Mouse (Mus musculus) adrenal gland, adult 18-20 months (tissue): Measurements from ENCODE around the gene Pex14. TPM values are rescaled to one million over a fixed set of nuclear protein-coding genes. Genes with fewer than 3 reads are reported as not detected.

ENCODE experiments used
- DNase-seq, 2 experiments: peaks; one replicate each; pipeline ENCODE4 v3.0.0; 2021 to 2022; ENCODE audit warnings: low spot score in 2 of 2
- total RNA-seq, 2 experiments: library from RNA; stranded (reverse); gene quantifications; 1 replicate in 1 of 2; 2 replicates in 1 of 2; pipeline ENCODE4 v1.2.3; 2021

The Pex14 gene
- total RNA-seq, 2 experiments from 2014 or later = 64.7 to 66.8 TPM

DNA sequence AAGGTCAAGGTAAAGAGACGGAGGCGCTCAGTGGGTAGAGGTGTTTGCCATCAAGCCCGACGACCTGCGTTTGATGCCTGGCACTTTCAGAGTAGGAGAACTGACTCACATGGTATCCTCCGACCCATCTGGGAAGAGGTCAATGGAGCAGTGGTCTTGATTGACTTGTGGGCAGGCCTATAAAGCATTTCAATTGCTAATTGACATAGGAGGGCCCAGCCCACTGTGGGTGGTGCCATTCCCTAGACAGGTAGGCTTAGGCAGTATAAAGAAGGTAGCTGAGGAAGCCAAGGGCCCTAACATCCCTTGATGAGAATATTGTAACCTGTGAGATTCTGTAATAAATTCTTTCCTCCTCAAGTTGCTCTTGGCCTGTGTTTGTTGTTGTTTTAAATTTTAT is 98.9 kb downstream of the Pex14 start:
- no peak for DNase-seq

GRCm38 (mm10) chr4:148993948-148994347 is 105.7 kb downstream of the Pex14 start:
- DNase-seq = no peak

GRCm38 (mm10) chr4:148990038-148990437 is 109.6 kb downstream of the Pex14 start:
- no peak for DNase-seq

- no peak for DNase-seq
Measured at GRCm38 (mm10) chr4:148985541-148986476, 113.9 kb downstream of the Pex14 start.

GRCm38 (mm10) chr4:148984701-148985540 is 114.8 kb downstream of the Pex14 start:
- DNase-seq = no peak

DNA sequence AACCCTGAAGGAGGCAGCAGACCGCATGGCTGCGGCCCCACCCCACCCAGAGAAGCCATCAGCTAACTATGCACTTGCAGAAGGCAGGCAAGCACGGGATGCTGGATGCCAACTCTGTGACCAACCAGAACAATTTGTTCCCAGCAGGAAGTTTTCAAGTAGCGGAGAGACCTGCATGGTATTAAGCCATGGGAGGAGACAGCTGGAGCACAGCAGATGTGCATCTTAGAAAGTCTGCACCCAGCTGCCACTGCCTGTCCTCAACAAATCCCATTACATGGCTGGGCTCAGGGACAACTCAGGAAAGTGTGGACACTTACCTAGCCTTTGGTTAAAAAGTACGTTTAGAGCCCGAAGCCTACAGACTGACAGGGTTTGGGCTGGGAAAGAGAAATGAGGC is 117.4 kb downstream of the Pex14 start:
- DNase-seq = no peak

GRCm38 (mm10) chr4:148979837-148980236 is 119.8 kb downstream of the Pex14 start:
- DNase-seq = no peak

DNA sequence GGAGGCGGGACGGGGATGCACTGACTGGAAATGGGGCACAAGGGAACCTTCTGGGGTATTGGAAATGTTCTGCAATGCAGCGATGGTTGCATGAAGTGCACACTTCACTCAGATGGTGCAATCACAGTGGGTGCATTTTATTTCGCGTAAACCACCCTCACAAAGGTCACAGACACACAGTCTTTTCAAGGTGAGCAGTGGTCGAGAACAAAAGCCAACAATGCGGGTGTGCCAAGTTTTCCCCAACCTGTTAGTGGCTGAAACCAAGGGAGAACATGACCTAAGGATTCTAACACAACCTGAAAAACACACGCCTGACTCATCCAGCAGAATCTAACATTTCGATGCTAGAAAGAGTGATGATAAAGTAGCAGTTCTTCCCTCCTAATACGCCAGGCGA is 120.8 kb downstream of the Pex14 start:
- no peak for DNase-seq

GRCm38 (mm10) chr4:148978221-148978855 is 121.3 kb downstream of the Pex14 start:
- no peak for DNase-seq

GRCm38 (mm10) chr4:148974833-148975232 is 124.8 kb downstream of the Pex14 start:
- no peak for DNase-seq

- no peak for DNase-seq
Measured at GRCm38 (mm10) chr4:148973387-148973786, 126.3 kb downstream of the Pex14 start.

DNA sequence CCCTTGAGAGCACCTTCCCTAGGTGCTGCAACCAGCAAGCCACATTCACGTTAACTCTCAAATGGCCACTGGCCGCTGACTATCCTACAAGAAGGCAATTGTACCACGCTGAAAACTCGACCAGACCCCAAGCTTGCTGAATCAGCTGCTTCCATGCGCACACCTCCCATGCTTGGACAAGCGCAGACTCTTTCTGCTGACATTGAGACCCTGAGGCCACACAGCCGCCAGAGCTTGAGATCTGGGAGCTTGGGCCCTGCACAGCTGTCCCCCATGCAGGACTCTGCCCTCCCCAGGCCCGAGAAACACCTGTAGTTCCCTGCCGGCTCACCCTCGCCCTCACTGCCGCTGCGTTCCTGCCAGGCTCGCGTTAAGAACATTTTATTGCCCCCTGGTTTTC is 127.0 kb downstream of the Pex14 start:
- no peak for DNase-seq

GRCm38 (mm10) chr4:148971613-148972242 is 127.9 kb downstream of the Pex14 start:
- no peak for DNase-seq

DNA sequence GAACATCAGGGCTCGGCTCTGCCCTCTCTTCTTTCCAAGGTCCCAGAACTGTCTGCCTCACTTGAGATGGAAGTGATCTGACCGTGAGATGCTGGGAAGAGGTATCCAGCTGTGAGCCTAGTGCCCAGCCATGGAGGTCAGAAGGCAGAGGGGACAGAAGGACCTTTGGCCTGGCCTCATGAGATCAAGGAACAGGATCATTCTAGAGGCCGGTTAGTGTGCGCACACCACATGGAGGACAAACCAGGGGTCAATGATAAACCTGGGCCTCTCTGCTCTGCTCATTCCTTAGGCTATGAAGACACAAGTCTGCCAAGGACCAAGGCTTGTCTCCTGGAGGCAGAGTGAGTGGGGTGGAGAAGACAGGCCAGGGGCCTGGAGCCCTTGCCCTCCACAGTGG is 128.9 kb downstream of the Pex14 start:
- DNase-seq = no peak

- no peak for DNase-seq
Measured at GRCm38 (mm10) chr4:148969610-148970009, 130.1 kb downstream of the Pex14 start.

GRCm38 (mm10) chr4:148968859-148969258 is 130.8 kb downstream of the Pex14 start:
- no peak for DNase-seq

GRCm38 (mm10) chr4:148966132-148966531 is 133.5 kb downstream of the Pex14 start:
- DNase-seq = no peak

DNA sequence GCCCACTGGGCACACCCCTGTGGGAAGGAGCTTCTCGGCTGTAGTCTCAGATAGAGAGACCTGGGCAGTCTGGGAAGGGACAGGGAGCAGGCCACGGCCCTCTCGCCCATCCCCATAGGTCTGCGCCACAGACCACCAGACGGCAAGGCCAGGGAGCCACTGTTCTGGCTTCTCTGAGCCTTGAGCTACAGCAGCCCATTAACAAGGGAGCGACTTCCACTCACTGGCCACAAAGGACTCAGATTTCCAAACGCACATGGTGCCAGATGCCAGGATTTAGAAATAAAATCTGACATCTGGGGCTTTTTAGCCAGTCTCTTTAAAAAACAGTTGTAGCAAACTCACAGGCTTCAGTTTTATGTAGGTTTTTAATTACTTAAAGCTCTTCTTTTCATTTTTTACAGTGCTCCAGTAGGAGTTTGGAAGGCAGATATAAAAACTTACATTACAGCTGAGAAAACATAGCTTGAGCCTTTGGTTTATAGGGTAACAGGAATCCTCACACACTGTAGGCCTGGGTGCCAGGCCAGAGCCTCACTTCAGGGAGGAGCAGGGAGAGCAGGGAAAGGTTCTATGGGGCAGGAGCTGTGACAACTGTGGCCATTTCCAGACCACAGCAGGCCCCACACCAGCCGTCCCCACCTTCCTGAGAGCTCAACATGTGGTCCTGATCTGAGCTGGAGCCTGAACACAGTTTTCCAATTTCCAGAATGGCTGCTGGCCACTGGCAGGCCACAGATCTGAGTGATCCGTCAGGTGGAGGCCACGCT is 134.9 kb downstream of the Pex14 start:
- DNase-seq = no peak

DNA sequence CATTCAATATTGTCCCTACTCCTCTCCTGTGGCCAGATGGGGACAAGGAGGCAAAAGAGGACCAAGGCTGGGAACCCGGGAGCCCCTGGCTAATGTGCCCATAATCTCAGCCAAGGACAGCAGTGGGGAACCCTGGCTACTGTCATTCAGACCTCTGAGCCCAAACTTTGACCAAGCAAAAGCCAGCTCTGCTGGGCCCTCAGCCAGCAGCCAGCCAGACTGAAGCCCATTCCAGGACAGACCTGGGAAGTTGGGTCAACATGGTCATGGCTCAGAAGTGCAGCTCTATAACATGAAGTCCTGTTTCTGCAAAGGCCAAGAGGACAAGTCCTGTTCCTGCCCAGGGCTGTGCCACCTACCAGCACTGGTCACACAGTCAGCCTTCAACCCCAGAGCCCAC is 137.6 kb downstream of the Pex14 start:
- DNase-seq = no peak

GRCm38 (mm10) chr4:148961081-148961480 is 138.6 kb downstream of the Pex14 start:
- no peak for DNase-seq
